Mouse (Mus musculus) granulocyte monocyte progenitor cell, adult 5-6 weeks (primary cell): Measurements from ENCODE around the gene Zfp92. TPM values are rescaled to one million over a fixed set of nuclear protein-coding genes. Genes with fewer than 3 reads are reported as not detected.
"Not testable (repeated sequence)": the region's sequence is repeated elsewhere in the genome, so short reads cannot be mapped to it uniquely, and the experiment has no call there.

Source experiments
- ATAC-seq: replicated peaks from 2 replicates; pipeline ENCODE4 v1.8.0; 2016; ENCODE audit warnings: mild to moderate bottlenecking, moderate TSS enrichment, inconsistent platforms; ENCODE audit not compliant: poor library complexity, severe bottlenecking
- total RNA-seq, 2 experiments: library from RNA; stranded (forward) in 1 of 2; stranded (reverse) in 1 of 2; fragments of 200-712, 200-1000 nt in 1 of 2; fragments of >200 nt in 1 of 2; fragmentation: Nextera tagmentation in 1 of 2; gene quantifications; 2 replicates each; pipeline ENCODE4 v1.2.3; 2014 to 2017

The Zfp92 gene
- not detected in 2 replicates for total RNA-seq (2014; fragmentation: Nextera tagmentation)
- total RNA-seq (2017) = not detected in 2 replicates

DNA sequence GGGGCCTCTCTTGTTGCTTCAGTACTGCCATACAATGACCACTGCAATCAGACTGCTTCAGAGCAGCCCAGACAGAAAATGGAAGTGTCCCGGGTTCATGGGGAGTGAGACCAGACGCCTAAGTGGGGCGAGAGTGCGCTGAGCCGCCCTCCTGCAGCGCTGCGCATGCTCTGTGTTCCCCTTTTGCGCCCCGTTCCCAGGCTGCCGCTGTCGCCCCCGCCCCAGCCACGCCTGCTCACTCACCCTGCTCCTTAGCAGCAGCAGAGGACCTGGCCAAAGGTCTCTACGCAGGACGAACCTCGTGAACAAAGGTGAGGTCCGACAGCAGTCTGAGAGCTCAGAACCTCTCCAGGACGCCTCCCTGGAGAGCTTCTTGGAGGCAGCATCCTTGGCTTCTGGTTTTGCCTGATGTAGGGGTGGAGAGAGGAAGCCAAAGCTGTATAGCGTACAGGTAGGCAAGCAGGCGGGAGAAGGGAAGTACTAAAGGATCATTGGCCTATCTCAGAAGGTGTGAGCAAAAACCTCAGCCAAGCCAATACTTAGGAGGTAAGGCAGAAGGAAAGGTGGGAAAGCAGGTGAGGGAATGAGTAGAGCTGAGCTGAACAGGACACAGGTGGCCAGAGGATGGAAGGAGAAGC is at the start of gene Zfp92:
TSS of gene Zfp92 (plus strand) at position 217 of the 638 bp plus-strand sequence.
- ATAC-seq = peak; percentile 90

GRCm38 (mm10) chrX:73363291-73363690 is 47.6 kb upstream of the Zfp92 start:
- peak; percentile 98 for ATAC-seq

- no peak for ATAC-seq
These were observed 26.5 kb upstream of the Zfp92 start for GRCm38 (mm10) chrX:73384419-73384818.

GRCm38 (mm10) chrX:73384924-73385323 is 26.0 kb upstream of the Zfp92 start:
- no peak for ATAC-seq

- no peak for ATAC-seq
These were observed 19.4 kb upstream of the Zfp92 start for GRCm38 (mm10) chrX:73391481-73391880.

GRCm38 (mm10) chrX:73396446-73396845 is 14.4 kb upstream of the Zfp92 start:
- ATAC-seq = no peak

DNA sequence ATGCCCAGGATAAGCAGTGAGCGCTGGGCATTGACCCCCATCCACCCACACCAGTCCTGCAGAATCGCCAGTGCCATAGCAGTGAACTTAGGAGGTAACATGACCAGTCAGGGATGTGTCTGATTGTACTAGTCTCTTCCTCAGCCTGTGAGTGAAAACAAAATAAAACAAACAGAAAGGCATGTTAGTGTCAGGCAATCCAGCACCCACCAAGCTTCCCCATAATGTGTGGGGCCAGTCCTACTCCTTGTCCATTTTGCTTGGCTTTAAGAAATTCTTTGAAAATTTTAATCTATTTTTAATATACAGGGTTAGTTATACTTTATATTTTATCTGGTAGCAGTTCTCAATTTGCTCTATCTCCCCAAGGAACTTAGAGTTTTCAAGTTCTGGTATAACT is 12.3 kb upstream of the Zfp92 start, which contains the start of gene Gm18336:
TSS of gene Gm18336 (minus strand) at position 101 of the 400 bp plus-strand sequence.
- not testable (repeated sequence) for ATAC-seq

DNA sequence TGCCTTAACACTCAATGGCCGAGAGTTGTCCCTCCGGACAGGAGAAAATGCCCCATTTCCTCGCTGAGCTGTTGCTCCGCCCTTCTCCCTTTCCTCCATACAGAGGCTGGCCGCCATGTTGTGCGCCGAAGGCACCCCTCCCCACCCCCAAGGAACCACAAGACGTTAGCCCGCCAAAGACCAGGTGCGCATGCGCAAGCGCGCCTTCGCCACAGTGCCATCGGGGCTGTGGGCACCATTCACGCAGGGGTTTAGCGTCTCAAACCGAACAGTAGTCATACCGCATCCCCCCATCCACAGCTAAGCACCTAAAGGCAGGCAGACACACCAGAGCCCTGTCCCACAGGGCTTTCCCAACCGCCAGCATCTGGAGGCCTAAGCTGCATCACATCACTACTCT is 9.9 kb upstream of the Zfp92 start:
- no peak for ATAC-seq

GRCm38 (mm10) chrX:73401616-73402015 is 9.3 kb upstream of the Zfp92 start:
- no peak for ATAC-seq

DNA sequence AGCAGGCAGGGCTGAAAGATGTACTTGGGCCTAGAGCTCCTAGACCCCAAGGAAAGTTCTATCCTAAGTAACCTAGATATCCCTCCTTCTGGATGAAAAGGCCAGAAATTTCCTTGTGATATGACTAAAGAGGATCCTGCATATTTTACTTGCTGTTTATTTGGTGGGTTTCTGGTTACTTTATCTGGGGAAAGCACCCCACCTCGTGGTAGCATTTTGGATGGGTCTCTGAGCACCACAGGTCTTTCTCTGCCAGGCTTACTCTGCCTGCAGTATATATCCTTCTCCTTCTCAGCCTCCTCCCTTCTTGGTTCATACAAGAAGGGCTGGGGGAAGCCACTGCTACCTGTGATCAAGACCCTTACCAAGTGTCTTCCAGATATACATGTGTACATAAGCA is 1.9 kb downstream of the Zfp92 start:
- ATAC-seq = no peak

GRCm38 (mm10) chrX:73430036-73430435 is 19.1 kb downstream of the Zfp92 start:
- ATAC-seq = peak; percentile 55

DNA sequence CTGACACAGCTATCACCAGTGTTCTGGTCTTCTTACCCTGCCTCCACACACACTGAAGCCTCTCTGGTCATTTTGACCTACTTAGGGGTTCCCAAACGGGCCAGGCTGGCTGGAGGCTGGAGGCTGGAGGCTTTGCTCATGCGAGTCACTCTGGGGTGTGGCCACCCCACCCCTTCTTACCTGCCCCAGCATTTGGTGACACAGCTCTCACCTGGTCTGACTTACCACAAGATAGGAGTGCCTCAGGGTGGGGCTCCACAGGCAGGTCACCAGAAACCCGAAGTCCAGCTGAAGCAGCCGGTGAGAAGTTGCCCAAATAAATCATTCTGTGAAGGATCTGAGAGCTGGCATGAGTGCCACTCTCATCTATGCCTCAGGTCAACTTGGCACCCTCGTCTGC is 22.0 kb downstream of the Zfp92 start:
- no peak for ATAC-seq

DNA sequence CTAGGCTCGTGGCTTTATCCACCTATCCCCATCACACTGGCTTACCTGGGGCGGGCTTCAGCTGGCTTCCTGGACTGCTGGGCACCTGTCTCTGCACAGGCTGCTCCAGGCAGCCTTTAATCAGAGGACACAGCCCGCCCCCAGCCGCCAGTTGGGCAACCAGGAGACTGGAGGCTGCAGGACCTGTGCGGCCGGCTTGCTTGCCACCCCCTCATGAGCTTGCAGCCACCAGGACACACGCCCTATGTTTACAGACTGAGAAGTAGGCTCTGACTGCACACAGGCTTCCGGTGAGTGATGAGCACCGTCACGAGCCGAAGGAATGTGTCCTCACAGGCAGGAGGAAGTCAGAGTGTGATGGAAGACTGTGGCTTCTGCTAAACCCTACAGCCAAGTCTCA is 24.4 kb downstream of the Zfp92 start, which contains the start of gene Trex2:
TSS of gene Trex2 (minus strand) at position 93 of the 400 bp plus-strand sequence.
- no peak for ATAC-seq

DNA sequence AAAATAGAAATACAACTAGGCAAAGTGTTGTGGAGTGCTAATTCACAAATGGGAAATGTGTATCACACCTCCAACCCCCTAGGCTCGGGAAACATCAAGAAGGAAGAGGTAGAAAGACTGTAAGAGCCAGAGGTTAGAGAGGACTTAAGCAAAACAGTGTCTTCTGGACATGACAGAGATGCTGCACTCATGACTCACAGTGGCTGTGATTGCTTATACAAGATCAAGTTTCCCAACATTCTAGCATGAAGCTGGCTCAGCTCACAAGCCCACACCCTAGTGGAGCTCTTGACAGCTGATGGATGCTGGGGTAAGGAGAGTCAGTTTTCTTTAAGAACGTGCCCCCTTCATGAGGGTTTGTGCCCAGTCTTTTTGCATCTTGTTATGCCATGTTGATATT is 30.5 kb downstream of the Zfp92 start:
- ATAC-seq = no peak

GRCm38 (mm10) chrX:73451949-73452348 is 41.1 kb downstream of the Zfp92 start:
- ATAC-seq = peak; percentile 59

- ATAC-seq = peak; percentile 100
These were observed 48.0 kb downstream of the Zfp92 start, which contains the start of gene Haus7 for GRCm38 (mm10) chrX:73458877-73459392. TSS of gene Haus7 (minus strand) at chrX:73459044.

DNA sequence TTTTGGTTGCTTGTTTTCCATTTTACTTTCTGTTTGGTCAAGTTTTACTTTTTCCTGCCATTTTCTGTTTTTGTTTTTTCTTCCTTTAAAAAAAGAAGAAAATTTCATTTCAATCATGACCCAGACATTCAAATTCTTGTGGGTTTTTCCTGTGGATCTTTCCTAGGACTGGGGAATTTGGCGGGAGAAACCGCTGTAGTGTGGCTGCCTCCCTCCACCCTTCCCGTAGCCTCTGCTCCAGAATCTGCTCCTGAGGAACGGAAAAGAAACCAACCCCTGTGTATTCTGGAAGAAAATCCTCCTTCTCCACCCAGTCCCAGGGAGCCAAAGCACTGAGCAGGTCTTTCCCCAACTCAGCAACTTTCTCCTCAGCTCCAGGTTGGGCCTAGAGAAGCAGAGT is 49.9 kb downstream of the Zfp92 start:
- ATAC-seq = no peak

- ATAC-seq = no peak
These were observed 54.7 kb downstream of the Zfp92 start for GRCm38 (mm10) chrX:73465483-73466186.

DNA sequence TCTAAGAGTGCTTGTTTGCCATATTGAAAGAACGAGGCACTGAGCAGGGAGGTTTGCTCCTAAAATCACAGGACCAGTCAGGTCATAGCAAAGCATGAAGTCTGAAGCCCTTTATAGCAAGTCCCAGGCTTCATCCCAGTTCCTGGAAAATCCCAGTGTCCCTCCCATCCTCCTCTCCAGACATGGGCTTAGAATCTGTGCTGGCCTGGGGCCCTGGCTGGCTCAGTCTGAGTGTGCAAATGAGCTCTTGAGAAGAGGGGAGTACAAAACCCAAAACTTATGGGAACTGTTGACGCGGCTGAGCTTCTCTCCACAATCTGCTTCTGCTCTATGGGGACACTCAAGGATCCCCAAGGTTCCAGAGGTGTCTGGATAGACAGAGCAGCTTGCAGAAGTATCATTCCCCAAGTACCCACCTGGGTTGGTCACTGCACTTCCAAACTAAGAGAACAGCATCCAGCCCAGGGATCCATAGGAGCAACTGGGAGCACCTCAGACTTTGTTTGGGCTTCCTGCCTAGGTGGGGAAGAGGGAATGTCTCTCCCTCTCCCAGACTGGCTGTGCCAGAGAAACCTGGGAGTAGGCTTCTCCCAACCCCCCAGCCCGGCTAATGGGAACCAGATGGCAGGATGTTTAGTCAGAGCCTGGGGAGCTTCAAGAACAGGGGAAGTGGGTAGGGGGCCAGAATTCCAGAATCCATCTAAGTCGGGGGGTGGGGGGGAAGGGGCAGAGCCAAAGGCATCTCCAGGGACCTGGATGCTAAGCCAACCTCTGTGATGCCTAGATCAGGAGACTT is 56.7 kb downstream of the Zfp92 start:
- ATAC-seq = no peak

DNA sequence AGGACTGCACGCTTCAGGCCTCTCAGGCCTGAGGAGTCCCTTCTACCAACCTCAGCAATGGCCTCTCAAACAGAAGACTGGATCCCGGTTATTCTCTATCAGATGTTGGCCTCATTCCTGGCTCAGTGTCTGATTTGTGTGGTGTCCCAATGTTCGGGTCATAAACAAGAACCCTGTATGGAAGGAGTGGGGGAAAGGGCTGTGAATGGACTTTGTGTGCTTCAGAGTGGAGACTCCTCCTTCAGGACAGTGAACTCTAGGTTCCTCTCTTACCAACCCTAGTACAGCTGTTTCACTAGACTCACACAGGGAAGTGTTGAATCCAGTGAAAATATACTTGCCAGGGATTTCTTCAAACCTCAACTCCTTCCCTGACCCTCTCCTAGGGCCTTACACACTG is 57.4 kb downstream of the Zfp92 start:
- no peak for ATAC-seq

DNA sequence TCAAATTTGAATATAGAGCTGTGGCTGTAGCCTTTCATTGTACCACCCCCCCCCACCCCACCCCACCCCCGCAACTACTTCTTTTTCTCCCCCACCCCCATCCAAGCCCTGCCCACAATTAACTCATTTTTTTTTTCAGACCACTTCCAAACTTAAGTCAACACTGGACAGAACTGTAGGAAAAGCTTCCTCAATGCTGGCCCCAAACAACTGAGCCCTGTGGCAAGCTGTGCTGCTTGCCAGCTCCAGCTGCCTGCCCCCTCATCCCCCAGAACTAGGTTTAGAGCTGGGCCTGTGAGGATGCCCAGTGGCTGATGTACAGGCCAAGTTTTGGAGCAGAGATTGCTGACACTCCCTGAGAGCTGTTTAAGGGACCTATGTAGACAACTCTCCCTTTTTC is 57.9 kb downstream of the Zfp92 start:
- no peak for ATAC-seq
